Mouse (Mus musculus): ENCODE measurements around the gene March9. TPM values are rescaled to one million over a fixed set of nuclear protein-coding genes. Genes with fewer than 3 reads are reported as not detected.

The March9 gene
- polyA plus RNA-seq, 1 experiment from 2014 or later = 1.1 TPM

- WGBS = 95% methylated on average over 8 of the region's 8 CpGs
- no peak for DNase-seq (ENCODE audit: extremely low spot score, low spot score)
- peaks cover 48% of the 10 kb centered on the region for H3K27me3 ChIP-seq (ENCODE audit: poor library complexity, severe bottlenecking)
- H3K27ac ChIP-seq = no peak overlapping the region
- no peak overlapping the region for H3K4me3 ChIP-seq
- peaks cover 27% of the 10 kb centered on the region for H3K4me1 ChIP-seq
- H3K9me3 ChIP-seq = no peaks in the 10 kb centered on the region
- H3K36me3 ChIP-seq (replicated peaks) = peaks cover 45% of the 10 kb centered on the region
Observed at GRCm38 (mm10) chr10:127055406-127055805, 4.6 kb downstream of the March9 start.

GRCm38 (mm10) chr10:127054646-127055045 is 5.3 kb downstream of the March9 start:
- Histone ChIP-seq H3K9me3 (no peaks in the 10 kb centered on the region), H3K4me1 (peaks cover 24% of the 10 kb centered on the region), H3K36me3 (replicated peaks) (peaks cover 45% of the 10 kb centered on the region), H3K27ac (no peak overlapping the region), H3K4me3 (no peak overlapping the region), H3K27me3 (ENCODE audit: poor library complexity, severe bottlenecking) (peaks cover 48% of the 10 kb centered on the region)
- DNase-seq (ENCODE audit: extremely low spot score, low spot score) = no peak
- 74% methylated on average over 4 of the region's 4 CpGs for WGBS

GRCm38 (mm10) chr10:127050119-127050474 is 9.9 kb downstream of the March9 start:
- peaks cover 61% of the 10 kb centered on the region for H3K27me3 ChIP-seq (ENCODE audit: poor library complexity, severe bottlenecking)
- WGBS = 17% methylated on average over 10 of the region's 10 CpGs
- DNase-seq (ENCODE audit: extremely low spot score, low spot score) = no peak
- H3K9me3 ChIP-seq = no peaks in the 10 kb centered on the region
- H3K4me3 ChIP-seq = peak overlapping the region; percentile 39; the same call in 1 of the 2 replicates
- peaks cover 41% of the 10 kb centered on the region for H3K36me3 ChIP-seq (replicated peaks)
- peaks cover 21% of the 10 kb centered on the region for H3K4me1 ChIP-seq
- no peak overlapping the region for H3K27ac ChIP-seq

GRCm38 (mm10) chr10:127049395-127050118 is 10.4 kb downstream of the March9 start:
- Histone ChIP-seq H3K9me3 (no peaks in the 10 kb centered on the region), H3K4me1 (peaks cover 21% of the 10 kb centered on the region), H3K27me3 (ENCODE audit: poor library complexity, severe bottlenecking) (peaks cover 61% of the 10 kb centered on the region), H3K27ac (no peak overlapping the region), H3K36me3 (replicated peaks) (peaks cover 41% of the 10 kb centered on the region), H3K4me3 (peak overlapping the region; percentile 39)
- DNase-seq (ENCODE audit: extremely low spot score, low spot score) = no peak
- 3% methylated on average over 29 of the region's 29 CpGs for WGBS

- Histone ChIP-seq H3K27me3 (ENCODE audit: poor library complexity, severe bottlenecking) (peaks cover 61% of the 10 kb centered on the region), H3K36me3 (replicated peaks) (peaks cover 41% of the 10 kb centered on the region), H3K27ac (no peak overlapping the region), H3K4me1 (peaks cover 21% of the 10 kb centered on the region), H3K4me3 (peak overlapping the region; percentile 39), H3K9me3 (no peaks in the 10 kb centered on the region)
- WGBS = 4% methylated on average over 35 of the region's 35 CpGs
- DNase-seq (ENCODE audit: extremely low spot score, low spot score) = peak; percentile 30
Observed at GRCm38 (mm10) chr10:127048608-127049394, 11.2 kb downstream of the March9 start.

- no peak for DNase-seq (ENCODE audit: extremely low spot score, low spot score)
- Histone ChIP-seq H3K4me1 (peaks cover 27% of the 10 kb centered on the region), H3K27ac (no peak within 1 kb of the TSS), H3K27me3 (ENCODE audit: poor library complexity, severe bottlenecking) (peaks cover 61% of the 10 kb centered on the region), H3K4me3 (peak within 1 kb of the TSS; percentile 39), H3K36me3 (replicated peaks) (peaks cover 44% of the 10 kb centered on the region), H3K9me3 (no peaks in the 10 kb centered on the region)
- WGBS = 29% methylated on average over 5 of the region's 5 CpGs
Observed at GRCm38 (mm10) chr10:127047954-127048353, 12.0 kb downstream of the March9 start, which contains the start of gene Cyp27b1. TSS of gene Cyp27b1 (plus strand) at chr10:127048250.

GRCm38 (mm10) chr10:127043187-127043586 is 16.8 kb downstream of the March9 start:
- 81% methylated on average over 6 of the region's 6 CpGs for WGBS
- peaks cover 44% of the 10 kb centered on the region for H3K36me3 ChIP-seq (replicated peaks)
- H3K4me1 ChIP-seq = peaks cover 30% of the 10 kb centered on the region
- no peak for DNase-seq (ENCODE audit: extremely low spot score, low spot score)
- H3K4me3 ChIP-seq = peak overlapping the region; percentile 96
- no peak overlapping the region for H3K27ac ChIP-seq
- H3K9me3 ChIP-seq = no peaks in the 10 kb centered on the region
- peaks cover 37% of the 10 kb centered on the region for H3K27me3 ChIP-seq (ENCODE audit: poor library complexity, severe bottlenecking)

GRCm38 (mm10) chr10:127042468-127043115 is 17.4 kb downstream of the March9 start:
- no peak for DNase-seq (ENCODE audit: extremely low spot score, low spot score)
- peaks cover 30% of the 10 kb centered on the region for H3K4me1 ChIP-seq
- WGBS = 27% methylated on average over 5 of the region's 5 CpGs
- H3K27me3 ChIP-seq (ENCODE audit: poor library complexity, severe bottlenecking) = peaks cover 31% of the 10 kb centered on the region
- H3K9me3 ChIP-seq = no peaks in the 10 kb centered on the region
- peaks cover 43% of the 10 kb centered on the region for H3K36me3 ChIP-seq (replicated peaks)
- peak overlapping the region; percentile 93 for H3K27ac ChIP-seq
- peak overlapping the region; percentile 96 for H3K4me3 ChIP-seq

GRCm38 (mm10) chr10:127041774-127042338 is 18.1 kb downstream of the March9 start:
- H3K4me1 ChIP-seq = peaks cover 30% of the 10 kb centered on the region
- no peaks in the 10 kb centered on the region for H3K9me3 ChIP-seq
- peaks cover 24% of the 10 kb centered on the region for H3K27me3 ChIP-seq (ENCODE audit: poor library complexity, severe bottlenecking)
- peak; percentile 94 for DNase-seq (ENCODE audit: extremely low spot score, low spot score)
- under 1% methylated on average over 44 of the region's 44 CpGs for WGBS
- H3K4me3 ChIP-seq = peak overlapping the region; percentile 96
- H3K27ac ChIP-seq = peak overlapping the region; percentile 93
- peaks cover 36% of the 10 kb centered on the region for H3K36me3 ChIP-seq (replicated peaks)

- Histone ChIP-seq H3K4me3 (peak within 1 kb of the TSS; percentile 96), H3K9me3 (no peaks in the 10 kb centered on the region), H3K27me3 (ENCODE audit: poor library complexity, severe bottlenecking) (peaks cover 21% of the 10 kb centered on the region), H3K4me1 (peaks cover 30% of the 10 kb centered on the region), H3K27ac (peak within 1 kb of the TSS; percentile 93), H3K36me3 (replicated peaks) (peaks cover 32% of the 10 kb centered on the region)
- WGBS = under 1% methylated on average over 28 of the region's 28 CpGs
- DNase-seq (ENCODE audit: extremely low spot score, low spot score) = no peak
Observed at GRCm38 (mm10) chr10:127041274-127041766, 18.7 kb downstream of the March9 start, which contains the start of the genes Mettl1 and Eef1akmt3. TSS of gene Mettl1 (plus strand) at chr10:127041414. TSS of gene Eef1akmt3 (minus strand) at chr10:127041513.

- H3K27ac ChIP-seq = peak overlapping the region; percentile 93
- H3K9me3 ChIP-seq = no peaks in the 10 kb centered on the region
- peak; percentile 41 for DNase-seq (ENCODE audit: extremely low spot score, low spot score)
- peak overlapping the region; percentile 96 for H3K4me3 ChIP-seq
- 2% methylated on average over 20 of the region's 20 CpGs for WGBS
- peaks cover 21% of the 10 kb centered on the region for H3K27me3 ChIP-seq (ENCODE audit: poor library complexity, severe bottlenecking)
- peaks cover 30% of the 10 kb centered on the region for H3K4me1 ChIP-seq
- peaks cover 27% of the 10 kb centered on the region for H3K36me3 ChIP-seq (replicated peaks)
Observed at GRCm38 (mm10) chr10:127040569-127041214, 19.3 kb downstream of the March9 start.

GRCm38 (mm10) chr10:127037641-127038040 is 22.3 kb downstream of the March9 start:
- no peaks in the 10 kb centered on the region for H3K36me3 ChIP-seq (replicated peaks)
- H3K27ac ChIP-seq = no peak overlapping the region
- peaks cover 20% of the 10 kb centered on the region for H3K4me1 ChIP-seq
- no peak for DNase-seq (ENCODE audit: extremely low spot score, low spot score)
- peaks cover 21% of the 10 kb centered on the region for H3K27me3 ChIP-seq (ENCODE audit: poor library complexity, severe bottlenecking)
- 81% methylated on average over 12 of the region's 12 CpGs for WGBS
- no peaks in the 10 kb centered on the region for H3K9me3 ChIP-seq
- H3K4me3 ChIP-seq = no peak overlapping the region
